Mouse (Mus musculus) liver, embryonic 16.5 days (tissue): ENCODE results near the gene Gm29776. TPM values are rescaled to one million over a fixed set of nuclear protein-coding genes. Genes with fewer than 3 reads are reported as not detected.

ENCODE experiments used
- ATAC-seq: fragments of 200-750 bp; cut with Nextera tagmentation; 2 replicates; pipeline ENCODE4 v1.8.0; 2017; ENCODE audit warnings: low read depth, mild to moderate bottlenecking, moderate number of reproducible peaks, moderate library complexity
- H3K27ac ChIP-seq: fragments of 300-500 bp; sonication (generic); 2 replicates; pipeline ENCODE4 v1.5.1; 2014; ENCODE audit warnings: mild to moderate bottlenecking, low read length
- H3K27me3 ChIP-seq: fragments of 300-500 bp; sonication (generic); 2 replicates; pipeline ENCODE4 v1.6.1; 2014; ENCODE audit warnings: low read depth, low read length, mixed read lengths; ENCODE audit not compliant: control insufficient read depth, insufficient read depth
- H3K36me3 ChIP-seq: fragments of 300-500 bp; sonication (generic); 2 replicates; pipeline ENCODE4 v1.6.1; 2014; ENCODE audit warnings: mild to moderate bottlenecking; ENCODE audit not compliant: control insufficient read depth, insufficient read depth
- H3K4me1 ChIP-seq: fragments of 300-500 bp; sonication (generic); 2 replicates; pipeline ENCODE4 v1.6.1; 2014; ENCODE audit warnings: low read depth, low read length, mixed read lengths; ENCODE audit not compliant: control insufficient read depth
- H3K4me2 ChIP-seq: fragments of 300-500 bp; sonication (generic); 2 replicates; pipeline ENCODE4 v1.6.1; 2014; ENCODE audit warnings: low read depth, low read length, mixed read lengths
- H3K4me3 ChIP-seq: fragments of 300-500 bp; sonication (generic); 2 replicates; pipeline ENCODE4 v1.5.1; 2014; ENCODE audit warnings: low read depth, mild to moderate bottlenecking, low read length
- H3K9ac ChIP-seq: fragments of 300-500 bp; sonication (generic); 2 replicates; pipeline ENCODE4 v1.6.1; 2014; ENCODE audit warnings: low read depth, low read length
- H3K9me3 ChIP-seq: fragments of 300-500 bp; sonication (generic); replicated peaks from 2 replicates; pipeline ENCODE4 v1.6.1; 2016; ENCODE audit warnings: low read length; ENCODE audit not compliant: control insufficient read depth
- WGBS: fragments of 180-500 bp; shearing (Covaris S2); extraction: QIAGEN DNeasy Blood & Tissue Kit; methylation state at CpG from one replicate; pipeline ENCODE4 v1.1.7; 2014; ENCODE audit not compliant: insufficient replicate concordance; 5-methylcytosine and 5-hydroxymethylcytosine counted together
- microRNA-seq: library from miRNA; unstranded; fragments of <30 nt; microRNA quantifications from one replicate; pipeline ENCODE4, GENCODE M21; 2016
- polyA plus RNA-seq: library from polyadenylated mRNA; unstranded; fragments of >200 nt; fragmentation: Nextera tagmentation; extraction: Ambion mirVana; gene quantifications from 2 replicates; pipeline ENCODE4 v1.2.1, GENCODE M21; 2015

Gm29776 gene
- polyA plus RNA-seq, 1 experiment from 2014 or later: 0.05 TPM

DNA sequence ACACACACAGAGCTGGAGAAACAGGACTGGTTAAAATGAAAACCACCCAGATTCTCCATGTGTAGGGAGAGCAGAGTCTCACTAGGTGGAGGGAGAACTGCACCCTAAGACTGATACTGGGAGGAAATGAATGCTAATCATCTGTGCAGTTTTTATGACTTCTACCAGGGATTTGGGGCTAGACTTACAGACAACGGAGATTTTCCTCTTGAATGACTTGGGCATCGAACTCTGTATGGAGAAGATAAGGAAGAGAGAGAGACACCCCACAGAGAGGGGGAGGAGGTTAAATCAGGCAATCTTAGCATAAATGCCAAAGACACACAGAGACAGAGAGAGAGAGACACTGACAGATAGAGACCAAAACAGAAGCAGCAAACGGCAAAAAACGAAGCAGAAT, 50.7 kb downstream of the Gm29776 start:
- H3K4me1 ChIP-seq: peaks cover 16% of the 10 kb centered on the region
- H3K4me2 ChIP-seq: no peak overlapping the region
- no peak overlapping the region for H3K9ac ChIP-seq
- no peak overlapping the region for H3K27ac ChIP-seq
- H3K9me3 ChIP-seq: no peaks in the 10 kb centered on the region
- H3K27me3 ChIP-seq: no peaks in the 10 kb centered on the region
- H3K36me3 ChIP-seq: peaks cover 72% of the 10 kb centered on the region
- H3K4me3 ChIP-seq: no peak overlapping the region
- WGBS: 37% methylated on average over 4 of the region's 4 CpGs
- ATAC-seq: no peak

GRCm38 (mm10) chr14:54646898-54647636, 51.6 kb downstream of the Gm29776 start:
- Histone ChIP-seq H3K9ac (no peak overlapping the region), H3K9me3 (no peaks in the 10 kb centered on the region), H3K36me3 (peaks cover 79% of the 10 kb centered on the region), H3K27ac (no peak overlapping the region), H3K4me3 (no peak overlapping the region), H3K4me1 (peaks cover 9% of the 10 kb centered on the region), H3K27me3 (no peaks in the 10 kb centered on the region), H3K4me2 (no peak overlapping the region)
- 93% methylated on average over 8 of the region's 8 CpGs for WGBS
- no peak for ATAC-seq

DNA sequence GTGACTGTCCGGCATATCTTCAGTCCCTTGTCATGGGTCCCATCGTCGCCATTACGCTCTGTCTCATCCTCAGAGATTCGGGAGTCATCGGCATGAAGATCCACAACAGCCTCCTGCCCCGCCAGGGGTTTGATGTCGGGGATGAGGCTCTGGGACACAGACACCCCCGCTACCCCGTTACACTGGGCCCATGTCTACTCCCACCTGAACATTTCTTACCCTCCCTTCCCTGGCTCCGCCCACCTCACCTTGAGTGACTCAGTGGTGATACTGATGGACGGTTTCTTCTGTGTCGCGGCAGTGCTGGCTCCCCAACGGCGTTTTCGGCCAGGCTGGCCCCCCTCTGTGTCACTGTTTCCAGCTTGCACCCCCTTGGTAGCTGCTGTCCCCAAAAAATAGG, 52.2 kb downstream of the Gm29776 start:
- H3K36me3 ChIP-seq: peaks cover 77% of the 10 kb centered on the region
- no peaks in the 10 kb centered on the region for H3K27me3 ChIP-seq
- H3K27ac ChIP-seq: no peak overlapping the region
- 94% methylated on average over 17 of the region's 17 CpGs for WGBS
- no peak overlapping the region for H3K4me2 ChIP-seq
- no peak overlapping the region for H3K9ac ChIP-seq
- ATAC-seq: no peak
- peaks cover 5% of the 10 kb centered on the region; the same call in 1 of the 2 replicates for H3K4me1 ChIP-seq
- no peaks in the 10 kb centered on the region for H3K9me3 ChIP-seq
- no peak overlapping the region for H3K4me3 ChIP-seq

- Histone ChIP-seq H3K4me1 (peaks cover 7% of the 10 kb centered on the region; the same call in 1 of the 2 replicates), H3K36me3 (peaks cover 59% of the 10 kb centered on the region), H3K9ac (no peak overlapping the region), H3K4me2 (no peak overlapping the region), H3K27me3 (peaks cover 15% of the 10 kb centered on the region), H3K9me3 (no peaks in the 10 kb centered on the region), H3K27ac (no peak overlapping the region), H3K4me3 (no peak overlapping the region)
- no peak for ATAC-seq
- WGBS: 88% methylated on average over 9 of the region's 9 CpGs
Observed at GRCm38 (mm10) chr14:54644294-54644693, 54.3 kb downstream of the Gm29776 start.

DNA sequence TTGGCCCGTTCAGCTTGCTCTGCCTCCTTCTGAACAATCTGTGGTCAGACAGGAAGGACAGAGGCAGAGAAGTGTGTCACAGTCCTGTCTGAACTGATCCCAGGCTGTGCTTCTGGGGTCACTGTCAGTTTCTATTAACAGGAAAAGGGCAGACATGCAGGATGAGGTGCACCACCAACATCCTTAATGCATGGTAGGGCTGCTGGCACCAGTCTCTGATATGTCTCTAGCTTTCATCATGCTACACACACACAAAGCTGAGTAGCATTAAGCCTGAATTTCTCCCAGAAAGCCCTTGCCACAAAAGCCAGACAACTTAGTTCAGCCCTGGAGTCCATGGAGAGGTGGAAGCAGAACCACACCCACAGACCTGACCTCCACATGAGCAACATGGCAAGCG, 55.6 kb downstream of the Gm29776 start:
- Histone ChIP-seq H3K9me3 (no peaks in the 10 kb centered on the region), H3K27me3 (peaks cover 19% of the 10 kb centered on the region), H3K4me3 (no peak overlapping the region), H3K4me2 (no peak overlapping the region), H3K9ac (no peak overlapping the region), H3K36me3 (peaks cover 52% of the 10 kb centered on the region), H3K4me1 (peaks cover 7% of the 10 kb centered on the region; the same call in 1 of the 2 replicates), H3K27ac (no peak overlapping the region)
- 80% methylated on average over 2 of the region's 2 CpGs for WGBS
- no peak for ATAC-seq

Small RNAs within 50 kb of the gene (microRNA-seq; reads per million reads assigned to microRNA genes)
- gene Mir6948: not detected

Other genes with a start within 250 kb of the Gm29776 start
- gene Lrp10, start 234.7 kb downstream of the Gm29776 start, polyA plus RNA-seq: 17.9 and 19.3 TPM in 2 replicates
- 0.09 and 0.34 TPM in 2 replicates for gene Rem2, start 222.7 kb downstream of the Gm29776 start, polyA plus RNA-seq
- 20.6 and 21.6 TPM in 2 replicates for gene Prmt5, start 181.3 kb downstream of the Gm29776 start, polyA plus RNA-seq
- 31.5 and 32.2 TPM in 2 replicates for gene Haus4, start 144.2 kb downstream of the Gm29776 start, polyA plus RNA-seq
- gene Ajuba, start 121.3 kb downstream of the Gm29776 start, polyA plus RNA-seq: 5.0 and 6.1 TPM in 2 replicates
- 2.3 and 2.5 TPM in 2 replicates for gene 4931414P19Rik, start 92.8 kb downstream of the Gm29776 start, polyA plus RNA-seq
- 173 and 183 TPM in 2 replicates for gene Psmb5, start 80.8 kb downstream of the Gm29776 start, polyA plus RNA-seq
- not detected in 2 replicates for gene Psmb11, start 77.4 kb downstream of the Gm29776 start, polyA plus RNA-seq
- not detected in 2 replicates for gene Gm17606, start 57.9 kb downstream of the Gm29776 start, polyA plus RNA-seq
- gene Cdh24, start 57.5 kb downstream of the Gm29776 start, polyA plus RNA-seq: 0.13 and 0.25 TPM in 2 replicates
- 40.2 and 42.6 TPM in 2 replicates for gene 1700123O20Rik, start 12.6 kb downstream of the Gm29776 start, polyA plus RNA-seq
- gene Acin1, start 11.9 kb downstream of the Gm29776 start, polyA plus RNA-seq: 43.5 and 45.1 TPM in 2 replicates
- gene Cebpe, start 13.3 kb upstream of the Gm29776 start, polyA plus RNA-seq: 10.4 and 11.7 TPM in 2 replicates
- gene Slc7a8, start 83.1 kb upstream of the Gm29776 start, polyA plus RNA-seq: 3.0 and 4.9 TPM in 2 replicates
- gene Rnf212b, start 115.3 kb upstream of the Gm29776 start, polyA plus RNA-seq: not detected in 2 replicates
- 2.4 and 2.7 TPM in 2 replicates for gene Homez, start 172.1 kb upstream of the Gm29776 start, polyA plus RNA-seq
- gene Ppp1r3e, start 178.7 kb upstream of the Gm29776 start, polyA plus RNA-seq: 0.51 and 0.55 TPM in 2 replicates
- gene Bcl2l2, start 184.5 kb upstream of the Gm29776 start, polyA plus RNA-seq: 0.42 and 0.69 TPM in 2 replicates
- 0.11 TPM in 1 of 2 replicates, not detected in the other for gene Gm20521, start 184.6 kb upstream of the Gm29776 start, polyA plus RNA-seq
- gene Pabpn1, start 193.7 kb upstream of the Gm29776 start, polyA plus RNA-seq: 30.1 and 32.0 TPM in 2 replicates
- gene Slc22a17, start 214.3 kb upstream of the Gm29776 start, polyA plus RNA-seq: 1.3 and 1.5 TPM in 2 replicates
- 0.26 and 0.42 TPM in 2 replicates for gene Efs, start 227.3 kb upstream of the Gm29776 start, polyA plus RNA-seq
- not detected in 2 replicates for gene Il25, start 233.9 kb upstream of the Gm29776 start, polyA plus RNA-seq
- 0.20 TPM in 1 of 2 replicates, not detected in the other for gene Cmtm5, start 237.4 kb upstream of the Gm29776 start, polyA plus RNA-seq